Mouse (Mus musculus) spleen, postnatal 4 days (tissue): ENCODE data around the gene Gm498.

Experiments used
- DNase-seq, 2 experiments: peaks; one replicate each; pipeline ENCODE4 v3.0.0; 2022; ENCODE audit warnings: low spot score in 2 of 2

Gm498 gene

GRCm38 (mm10) chr7:143892361-143892760 lies 25.7 kb downstream of the Gm498 start:
- DNase-seq, result no peak

DNA sequence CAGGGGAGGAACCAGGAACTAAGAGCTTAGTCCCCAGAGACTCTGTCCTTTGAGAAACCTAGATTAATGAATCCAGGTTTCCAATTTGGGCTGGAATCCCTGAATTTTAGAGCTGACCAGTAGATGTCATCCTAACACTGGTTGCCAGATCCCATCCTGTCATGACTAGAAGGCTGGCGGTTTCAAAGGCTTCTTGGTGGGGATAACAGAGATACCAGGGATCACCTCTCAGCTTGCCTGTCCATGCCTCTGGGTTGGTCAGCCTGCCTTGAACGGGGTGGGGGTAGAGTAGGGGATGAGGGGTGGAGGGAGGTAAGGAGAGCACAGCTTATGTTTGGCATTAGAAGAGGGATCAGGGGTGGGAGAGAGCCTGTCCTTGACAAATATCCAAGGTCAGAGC lies 34.0 kb downstream of the Gm498 start:
- DNase-seq, result no peak

DNA sequence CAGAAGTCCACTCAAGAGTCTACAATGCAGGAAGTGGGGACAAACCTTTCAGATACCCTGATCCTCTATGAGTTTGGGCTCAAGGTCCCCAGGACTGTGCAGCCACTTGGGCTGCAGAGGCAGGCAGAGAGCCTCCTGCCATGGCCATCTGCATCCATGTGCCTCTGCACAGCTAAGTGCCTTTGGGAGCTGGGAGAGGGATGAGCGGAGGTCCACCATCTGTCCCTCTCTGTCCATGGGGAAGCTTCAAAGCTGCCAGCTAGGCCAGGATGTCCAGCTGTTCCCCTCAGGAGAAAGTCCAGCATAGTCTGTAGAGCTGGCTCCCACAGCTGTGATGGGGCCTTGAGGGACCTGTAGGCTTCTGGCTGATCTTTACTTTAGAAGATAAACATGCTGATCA lies 38.5 kb downstream of the Gm498 start:
- DNase-seq, result no peak

- no peak for DNase-seq
These were observed 39.0 kb downstream of the Gm498 start for GRCm38 (mm10) chr7:143905606-143906005.

GRCm38 (mm10) chr7:143913611-143914010 lies 47.0 kb downstream of the Gm498 start:
- DNase-seq, result no peak

DNA sequence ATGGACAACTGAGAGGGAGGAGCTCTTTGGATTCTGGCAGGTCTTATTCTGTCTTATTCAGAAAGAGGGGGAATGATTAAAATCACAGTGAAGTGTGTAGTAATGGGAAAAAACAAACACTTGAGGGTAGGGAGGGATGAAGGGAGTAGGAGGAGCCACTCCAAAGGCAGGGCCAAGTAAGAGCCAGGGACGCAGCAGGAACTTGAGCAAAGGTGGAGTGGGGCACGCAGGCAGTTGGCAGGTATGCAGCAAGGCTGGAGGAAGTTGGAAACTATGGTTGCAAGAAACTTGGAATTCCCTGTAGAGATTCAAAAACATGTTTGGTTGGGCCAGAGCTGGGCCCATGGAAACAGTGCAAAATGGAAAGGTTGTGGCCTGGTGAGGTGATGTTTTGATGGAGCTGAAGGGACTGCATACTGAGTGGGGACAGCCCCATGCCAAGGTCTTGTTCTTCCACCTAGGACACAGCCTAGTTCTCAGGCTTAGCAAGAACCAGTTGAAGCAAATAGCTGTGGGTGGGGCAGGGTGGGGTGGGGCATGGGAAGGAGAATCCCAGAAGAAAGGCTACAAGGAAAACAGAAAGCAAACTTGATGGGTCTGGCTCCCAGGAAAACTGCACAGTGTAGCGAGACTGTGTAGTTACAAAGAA lies 52.5 kb downstream of the Gm498 start:
- DNase-seq, result no peak

DNA sequence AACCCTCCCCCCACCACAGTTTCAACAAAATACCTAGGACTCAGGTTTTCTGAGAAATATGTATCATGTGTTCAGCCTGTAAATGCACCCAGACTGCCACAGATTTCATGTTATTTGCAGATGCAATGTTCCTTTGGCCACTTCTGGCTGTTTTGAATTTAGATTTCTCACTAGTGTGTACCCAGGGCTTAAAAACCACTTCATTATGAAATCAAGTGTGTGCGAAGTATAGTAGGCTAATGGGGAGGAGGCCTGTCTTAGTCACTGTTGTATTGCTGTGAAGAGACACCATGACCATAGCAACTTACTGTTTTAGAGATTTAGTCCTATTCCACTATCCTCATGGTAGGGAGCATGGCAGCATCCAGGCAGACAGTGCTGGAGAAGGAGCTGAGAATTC lies 63.3 kb downstream of the Gm498 start:
- DNase-seq, result no peak

DNA sequence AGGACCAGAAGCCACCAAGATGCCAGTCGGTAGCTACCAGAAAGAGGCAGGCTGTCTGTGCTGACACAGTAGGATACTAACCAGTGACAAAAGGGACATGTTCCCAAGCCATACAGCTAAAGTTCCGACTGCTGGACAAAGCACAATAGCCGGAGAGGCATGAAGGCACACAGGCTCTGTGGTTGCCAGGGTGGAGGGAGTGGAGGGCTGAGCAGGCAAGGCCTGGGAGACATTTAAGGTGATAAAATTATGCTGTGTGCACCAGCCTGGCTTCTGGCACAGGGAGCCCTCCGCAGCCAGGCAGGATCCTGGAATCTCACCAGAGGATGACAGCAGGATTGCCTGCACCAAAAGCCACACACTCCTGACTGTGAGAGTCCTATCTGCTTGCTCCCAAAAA lies 72.0 kb downstream of the Gm498 start:
- no peak for DNase-seq

DNA sequence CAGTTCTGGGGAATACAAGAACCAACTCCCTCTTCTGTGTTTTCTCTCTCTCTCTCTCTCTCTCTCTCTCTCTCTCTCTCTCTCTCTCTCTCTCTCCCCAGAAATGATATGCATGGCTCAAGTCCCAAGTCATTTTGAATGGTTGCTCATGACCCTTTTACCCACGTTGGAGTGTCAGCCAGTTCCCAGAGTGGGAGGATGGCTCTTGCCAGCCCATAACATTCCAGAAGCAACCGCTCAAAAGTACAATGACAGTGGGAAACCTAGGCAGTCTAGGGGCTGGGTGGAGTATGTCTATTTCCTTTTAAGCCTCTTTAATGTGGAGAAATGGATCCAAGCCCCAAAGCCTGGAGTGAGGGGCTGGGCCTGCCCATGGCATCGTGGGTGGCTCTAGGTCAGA lies 72.8 kb downstream of the Gm498 start:
- DNase-seq, result no peak

DNA sequence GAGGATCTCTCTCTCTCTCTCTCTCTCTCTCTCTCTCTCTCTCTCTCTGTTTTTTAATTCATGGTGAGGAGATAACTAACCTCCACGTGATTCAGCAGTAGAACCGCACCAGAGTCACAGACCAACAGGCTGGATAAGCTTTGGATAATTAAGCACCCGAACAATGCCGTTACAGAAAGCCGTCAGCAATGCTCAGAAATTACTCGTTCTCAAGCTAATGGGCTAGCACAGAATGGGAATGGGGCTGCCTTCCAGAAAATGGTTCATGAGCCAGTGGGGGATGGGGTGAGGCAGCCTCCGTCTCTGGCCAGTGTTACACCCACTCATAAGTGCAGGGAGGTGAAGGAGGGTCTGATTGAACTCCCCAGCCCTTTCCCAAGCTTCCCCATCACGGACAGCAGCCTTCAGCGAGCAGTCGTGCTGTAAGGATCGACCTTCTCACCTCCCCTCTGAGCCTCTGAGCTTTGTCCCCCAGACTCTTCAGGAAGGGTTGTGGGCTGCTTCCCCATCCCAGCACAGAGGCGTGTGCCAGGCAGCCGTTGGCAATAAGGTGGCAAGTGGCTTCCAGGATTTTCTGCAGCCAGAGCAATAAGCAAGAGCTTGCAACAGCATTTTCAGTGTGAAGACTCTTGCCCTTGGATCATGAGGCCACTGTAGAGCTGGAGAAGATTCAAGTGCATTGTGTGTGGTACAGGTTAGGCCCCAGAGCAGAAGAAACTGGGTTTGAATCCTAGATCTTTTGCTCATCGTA lies 76.5 kb downstream of the Gm498 start:
- no peak for DNase-seq

- DNase-seq, result no peak
These were observed 77.9 kb downstream of the Gm498 start for GRCm38 (mm10) chr7:143944421-143944980.
